Mouse (Mus musculus) CH12F3 (cell line): Measurements from ENCODE around the gene Heyl.

Experiments
- in situ Hi-C: fragments of 300-500 bp; cut with MboI; formaldehyde crosslinking; loops from 2 replicates; pipeline ENCODE4 v1.14.3; 2020; ENCODE audit warnings: low sequenced_read_pairs

Heyl gene

DNA sequence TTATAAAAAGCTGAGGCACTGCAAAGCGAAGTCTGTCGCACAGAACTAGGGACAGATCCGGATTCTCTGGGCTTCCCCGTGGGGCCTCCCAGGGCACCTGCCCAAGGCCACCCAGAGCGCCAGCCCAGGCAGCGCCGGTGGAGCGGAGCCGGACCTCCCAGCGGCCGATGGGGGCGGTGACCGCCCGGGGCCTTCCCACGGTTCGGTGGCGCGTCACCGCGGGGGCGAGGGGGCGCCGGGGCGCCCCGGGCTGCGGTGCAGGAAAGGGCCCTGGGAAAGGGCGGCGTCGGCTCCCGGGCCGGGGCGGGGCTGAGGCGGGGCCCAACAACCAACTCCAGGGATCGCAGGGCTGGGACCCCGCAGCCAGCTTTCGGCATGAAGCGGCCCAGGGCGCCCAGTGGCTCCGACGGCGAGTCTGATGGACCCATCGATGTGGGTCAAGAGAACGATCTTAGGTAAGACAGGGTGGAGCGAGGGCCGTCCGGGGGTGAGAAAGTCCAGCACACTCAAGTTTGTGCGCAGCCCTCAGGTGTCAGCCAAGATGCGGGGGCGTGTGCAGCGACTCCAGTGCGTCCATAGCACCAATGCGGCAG is at the start of gene Heyl:
Gene Heyl, plus strand, starts transcription at position 65 of the 593 bp plus-strand sequence.
- in situ Hi-C loops: no loop called here

DNA sequence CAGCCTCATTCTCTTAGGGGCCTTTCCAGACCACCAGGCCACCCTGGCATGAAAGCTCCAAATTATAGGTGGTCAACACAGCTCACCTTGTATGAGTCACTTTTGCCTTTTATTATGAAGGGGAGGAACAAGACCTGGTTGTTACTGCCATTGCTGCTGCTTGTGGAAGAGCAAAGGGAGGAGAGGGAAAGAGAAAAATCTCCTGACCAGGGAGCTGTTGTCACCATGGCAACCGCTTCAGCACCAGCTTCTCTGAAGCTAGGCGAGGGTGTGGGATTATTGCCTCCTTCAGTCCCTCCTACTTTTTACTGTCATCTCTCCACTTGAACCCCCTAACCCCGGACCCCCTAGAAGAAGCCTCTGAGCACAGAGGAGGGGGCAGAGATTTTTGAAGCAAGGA is 48.5 kb upstream of the Heyl start:
- in situ Hi-C loops: no loop called here

GRCm38 (mm10) chr4:123192336-123192735 is 41.0 kb upstream of the Heyl start:
- in situ Hi-C loops: no loop called here

- in situ Hi-C loops: no loop called here
Measured at GRCm38 (mm10) chr4:123193791-123194190, 39.6 kb upstream of the Heyl start.

DNA sequence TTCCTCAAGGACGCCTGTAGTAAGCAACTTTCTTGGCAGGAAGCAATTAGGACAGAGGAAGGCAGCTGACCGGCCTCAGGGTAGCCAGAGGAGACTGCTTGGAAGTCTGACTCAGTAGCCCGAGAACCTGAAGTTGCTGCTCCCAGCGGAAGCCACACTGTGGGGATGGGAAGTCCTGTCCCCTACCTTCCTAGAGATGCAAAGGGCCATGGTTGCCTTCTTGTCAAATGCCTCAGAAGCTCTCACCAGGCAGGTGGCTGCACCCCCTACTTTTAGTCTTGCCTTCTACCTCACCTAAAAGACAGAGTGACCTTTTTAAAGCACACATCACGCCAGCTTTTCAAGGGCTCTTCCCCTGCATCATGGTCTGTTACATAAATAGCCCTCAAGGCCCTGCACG is 36.7 kb upstream of the Heyl start:
- in situ Hi-C loops: no loop called here

GRCm38 (mm10) chr4:123200771-123201185 is 32.6 kb upstream of the Heyl start:
- in situ Hi-C loops: no loop called here

- in situ Hi-C loops: no loop called here
Measured at GRCm38 (mm10) chr4:123201186-123202093, 31.9 kb upstream of the Heyl start, which contains the start of gene Nt5c1a. TSS of gene Nt5c1a (plus strand) at chr4:123201504.

DNA sequence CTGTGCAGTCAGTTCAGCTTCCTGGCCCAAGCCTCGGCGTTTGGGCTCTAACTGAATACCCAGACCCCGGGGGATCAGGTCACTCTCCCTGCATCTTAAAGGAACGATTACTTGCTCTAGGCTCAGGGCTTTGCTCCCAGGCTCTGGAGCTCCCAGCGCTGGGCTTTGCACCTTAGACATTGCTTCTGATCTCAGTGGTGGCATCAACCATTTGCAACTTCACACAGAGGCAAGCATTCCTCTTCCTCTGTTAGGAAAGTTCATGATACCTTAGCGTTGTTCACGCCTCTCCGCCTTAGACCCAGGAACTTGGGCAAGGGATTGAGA is 31.3 kb upstream of the Heyl start:
- in situ Hi-C loops: no loop called here

- in situ Hi-C loops: no loop called here
Measured at GRCm38 (mm10) chr4:123207337-123207736, 26.0 kb upstream of the Heyl start.

GRCm38 (mm10) chr4:123210996-123211395 is 22.4 kb upstream of the Heyl start:
- in situ Hi-C loops: no loop called here

DNA sequence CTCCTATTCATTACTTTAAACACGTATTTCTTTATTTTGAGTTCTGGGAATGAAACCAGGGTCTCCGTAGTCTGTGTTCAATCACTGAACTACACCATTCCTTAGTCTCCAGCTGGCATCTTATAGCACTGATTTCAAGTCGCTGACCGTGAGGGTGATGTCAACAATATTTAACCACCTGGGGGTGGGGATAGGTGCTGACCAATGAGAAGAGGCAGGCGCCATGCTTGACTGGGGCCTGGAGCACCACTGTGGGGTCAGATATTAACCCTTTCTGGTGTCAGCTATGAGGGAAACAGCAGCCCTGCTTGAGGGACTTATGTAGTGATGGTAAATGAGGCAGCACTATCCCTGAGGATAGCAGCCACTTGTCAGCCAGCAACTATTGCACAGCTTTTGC is 21.9 kb upstream of the Heyl start:
- in situ Hi-C loops: no loop called here

DNA sequence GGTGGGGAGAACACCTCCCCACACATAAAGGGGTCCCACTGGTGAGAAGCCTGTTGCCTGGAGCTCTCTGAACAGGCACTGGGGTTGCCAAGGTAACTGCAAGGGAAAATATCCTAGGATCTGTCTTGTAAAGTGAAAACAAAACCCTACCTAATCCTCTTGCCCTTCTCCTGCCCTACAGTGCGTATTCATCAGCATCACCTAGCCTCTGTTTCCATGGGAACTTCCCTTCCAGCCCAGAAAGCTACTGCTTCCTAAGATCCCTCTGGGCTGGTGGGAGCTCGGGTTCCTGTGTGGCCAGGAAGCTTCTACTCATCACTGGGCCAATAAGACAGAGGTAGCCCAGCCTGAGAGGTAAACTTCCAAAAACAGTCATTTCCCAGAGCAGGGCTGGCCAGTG is 21.0 kb upstream of the Heyl start:
- in situ Hi-C loops: no loop called here

- in situ Hi-C loops: no loop called here
Measured at GRCm38 (mm10) chr4:123213975-123214374, 19.4 kb upstream of the Heyl start.

DNA sequence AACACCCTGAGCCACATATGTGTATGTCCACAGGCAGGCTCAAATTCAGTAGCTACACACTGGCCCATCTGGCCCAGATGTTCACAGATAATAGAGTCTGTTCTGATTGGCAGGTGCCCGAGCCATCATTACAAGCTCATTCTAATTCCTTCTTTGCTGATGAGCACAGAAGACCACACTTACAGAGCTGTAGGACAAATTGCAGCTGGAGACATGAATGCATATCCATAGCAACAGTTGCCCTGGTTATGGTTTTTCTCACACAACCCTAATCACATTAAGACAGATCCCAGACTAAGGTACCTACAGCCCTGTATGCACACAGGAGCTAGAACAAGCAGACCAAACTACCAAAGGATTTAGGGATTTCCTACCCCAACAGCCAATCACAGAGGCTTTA is 18.0 kb upstream of the Heyl start:
- in situ Hi-C loops: no loop called here

DNA sequence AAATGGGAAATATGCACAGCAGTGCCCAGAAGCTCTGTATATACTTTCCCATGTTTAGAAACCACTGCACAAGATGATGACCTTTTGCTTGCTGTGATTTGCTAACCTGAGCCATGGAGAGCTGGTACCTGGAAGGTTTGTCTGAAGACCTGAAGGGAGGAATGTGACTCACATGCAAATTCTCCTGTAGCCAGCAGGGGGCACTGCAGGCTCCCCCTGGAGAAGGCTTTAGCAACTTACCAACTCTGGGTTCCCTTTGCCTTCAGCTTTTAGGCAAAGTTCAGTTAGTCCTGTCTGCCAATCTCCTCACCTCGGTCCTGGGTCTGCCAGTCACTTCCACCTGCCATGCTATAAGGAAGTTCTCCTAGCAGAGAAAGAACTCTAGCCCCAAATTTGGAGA is 16.6 kb upstream of the Heyl start:
- in situ Hi-C loops: no loop called here

DNA sequence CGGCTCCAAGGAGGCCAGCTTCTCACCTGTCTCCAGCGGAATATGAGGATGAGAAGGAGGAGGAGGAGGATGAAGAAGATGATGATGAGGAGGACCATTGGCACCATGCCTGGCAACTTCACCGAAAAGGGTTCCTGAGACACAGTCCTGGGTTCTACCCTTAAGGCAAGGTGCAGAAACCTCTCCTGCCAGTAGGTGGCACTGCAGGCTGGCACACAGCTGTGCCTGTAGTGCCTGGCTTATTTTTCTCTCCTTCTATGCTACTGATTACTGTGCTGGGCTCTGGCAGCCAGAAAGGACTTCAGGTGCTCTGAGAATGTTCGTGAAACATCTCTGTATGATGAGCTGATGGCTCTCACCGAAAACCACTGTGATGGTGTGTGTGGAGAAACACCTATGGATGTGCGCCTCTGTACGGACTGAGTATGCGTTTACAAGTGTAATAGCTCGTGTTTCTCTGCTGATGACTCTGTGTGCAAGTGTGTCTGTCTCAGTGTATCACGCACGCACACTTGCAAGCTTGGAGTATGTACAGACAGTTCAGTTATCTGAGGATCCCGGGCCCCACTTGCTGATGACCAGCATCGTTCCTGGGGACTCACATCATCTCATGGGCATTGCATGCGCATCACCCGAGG is 13.5 kb upstream of the Heyl start:
- in situ Hi-C loops: loop anchor here (5.0 kb wide), 1 partner anchor 37 kb away; no protein-coding TSS in a partner anchor

DNA sequence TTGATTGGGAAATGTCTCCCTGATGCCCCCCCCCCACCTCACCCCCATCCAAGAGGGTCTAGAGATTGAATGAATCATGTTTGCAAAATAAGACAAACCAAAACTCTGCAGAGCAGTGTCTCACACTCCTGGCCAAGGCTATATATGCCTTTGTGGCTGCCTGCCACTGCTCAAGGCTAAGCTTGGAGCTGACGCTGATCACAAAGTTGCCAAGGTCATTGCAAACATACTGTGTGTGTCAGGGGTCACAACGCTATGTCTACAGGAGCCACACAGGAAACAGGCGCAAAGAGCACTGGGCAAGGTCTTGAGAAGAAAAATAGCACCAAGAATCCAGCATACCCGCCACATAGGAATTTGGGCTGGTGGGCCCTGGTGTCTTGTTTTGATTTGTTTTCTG is 12.7 kb upstream of the Heyl start:
- in situ Hi-C loops: loop anchor here (5.0 kb wide), 1 partner anchor 37 kb away; no protein-coding TSS in a partner anchor

GRCm38 (mm10) chr4:123223309-123223708 is 10.0 kb upstream of the Heyl start:
- in situ Hi-C loops: loop anchor here (5.0 kb wide), 1 partner anchor 34 kb away; no protein-coding TSS in a partner anchor

DNA sequence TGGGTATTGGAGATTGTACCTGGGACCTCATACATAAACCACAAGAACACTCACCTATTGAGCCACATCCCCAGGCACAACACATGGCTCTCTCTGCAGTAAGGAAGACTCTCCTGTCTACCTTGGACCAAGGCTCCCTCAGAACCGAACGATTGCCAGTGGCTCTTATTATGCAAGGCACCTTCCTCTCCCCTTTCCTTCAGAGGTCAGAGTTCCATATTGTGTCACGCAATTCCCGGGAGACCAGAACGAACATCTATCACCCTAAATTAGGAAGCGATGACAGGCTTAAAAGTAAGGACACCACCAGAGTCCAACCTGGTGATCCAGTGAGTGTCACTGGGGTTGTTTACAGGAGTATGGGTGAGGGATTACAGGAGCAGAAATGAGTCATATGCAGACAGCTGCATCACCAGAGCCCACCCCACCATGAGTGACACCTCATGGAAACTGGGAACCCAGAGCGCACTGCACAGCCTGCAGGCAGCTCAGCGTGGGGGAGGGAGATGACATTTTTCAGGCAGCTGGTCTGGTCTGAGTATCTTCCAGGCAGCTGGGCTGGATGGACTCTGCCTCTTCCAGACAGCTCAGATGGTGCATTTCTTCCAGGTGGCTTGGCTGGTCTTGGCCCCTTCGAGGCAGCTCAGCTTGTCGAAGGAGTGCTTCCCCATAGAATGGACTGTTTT is 7.5 kb upstream of the Heyl start:
- in situ Hi-C loops: no loop called here

DNA sequence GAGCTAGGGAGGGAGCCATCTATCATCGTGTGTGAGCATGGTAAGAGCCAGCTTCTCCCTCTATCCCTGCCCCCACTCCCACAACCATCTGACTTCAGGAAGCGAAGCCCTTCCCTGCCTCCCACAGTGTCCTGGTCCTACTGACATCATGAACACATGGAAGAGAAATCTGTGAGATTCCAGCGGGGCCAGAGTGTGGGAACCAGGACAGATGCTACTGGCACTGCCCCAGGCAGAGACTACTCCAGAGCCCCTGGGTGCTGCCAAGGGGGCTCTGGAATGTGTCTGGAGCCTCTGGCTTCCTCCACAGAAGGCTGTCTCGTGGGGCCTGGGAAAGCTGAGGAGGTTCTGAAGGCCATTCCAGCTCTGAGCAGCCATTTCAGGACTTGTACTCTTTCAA is 5.6 kb upstream of the Heyl start:
- in situ Hi-C loops: no loop called here

GRCm38 (mm10) chr4:123228270-123228669 is 5.1 kb upstream of the Heyl start:
- in situ Hi-C loops: no loop called here
